Mouse (Mus musculus) gastrocnemius, postnatal 4 days (tissue): Measurements from ENCODE around the gene Abcb8. TPM values are rescaled to one million over a fixed set of nuclear protein-coding genes. Genes with fewer than 3 reads are reported as not detected.

Source experiments
- DNase-seq, 2 experiments: peaks; one replicate each; pipeline ENCODE4 v3.0.0; 2021 to 2022; ENCODE audit warnings: low spot score in 2 of 2, mixed read lengths in 2 of 2
- total RNA-seq, 2 experiments: library from RNA; stranded (reverse); gene quantifications; 2 replicates each; pipeline ENCODE4 v1.2.3; 2021

The Abcb8 gene
- total RNA-seq, 2 experiments from 2014 or later, result 48.0 to 51.9 TPM

DNA sequence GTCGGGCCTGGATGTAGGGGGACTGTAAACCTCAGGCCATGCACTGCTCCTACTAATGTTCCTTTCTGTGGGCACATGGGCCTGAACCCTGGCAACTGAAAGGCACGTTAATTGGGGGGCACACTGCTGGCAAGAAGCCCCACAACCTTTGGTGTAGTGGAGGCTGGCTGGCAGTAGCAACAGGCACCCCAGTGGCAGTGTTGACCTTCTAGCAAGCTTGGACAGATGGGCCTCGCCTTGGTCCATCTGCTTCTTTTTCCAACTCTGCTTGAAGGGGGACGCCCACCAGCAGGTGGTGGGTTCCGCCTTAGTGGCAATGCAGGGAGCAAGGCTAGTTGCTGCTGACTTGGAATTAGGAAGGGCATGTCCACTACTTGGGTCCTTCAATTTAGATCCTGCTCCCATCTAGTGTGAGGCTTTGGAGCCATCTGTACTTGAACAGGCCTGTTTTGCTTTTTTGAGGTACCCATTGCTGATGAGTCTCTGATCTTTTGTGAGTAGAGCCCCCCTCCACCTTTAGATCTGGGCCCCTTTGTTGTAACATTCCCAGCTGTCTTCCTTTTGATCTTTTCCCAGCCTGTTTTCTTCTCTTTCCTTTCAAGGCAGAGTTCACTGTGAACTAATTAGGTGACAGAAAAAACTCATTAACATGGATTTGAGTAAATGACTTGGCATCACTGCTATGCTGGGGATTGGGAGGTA lies 60.0 kb downstream of the Abcb8 start:
- no peak for DNase-seq

DNA sequence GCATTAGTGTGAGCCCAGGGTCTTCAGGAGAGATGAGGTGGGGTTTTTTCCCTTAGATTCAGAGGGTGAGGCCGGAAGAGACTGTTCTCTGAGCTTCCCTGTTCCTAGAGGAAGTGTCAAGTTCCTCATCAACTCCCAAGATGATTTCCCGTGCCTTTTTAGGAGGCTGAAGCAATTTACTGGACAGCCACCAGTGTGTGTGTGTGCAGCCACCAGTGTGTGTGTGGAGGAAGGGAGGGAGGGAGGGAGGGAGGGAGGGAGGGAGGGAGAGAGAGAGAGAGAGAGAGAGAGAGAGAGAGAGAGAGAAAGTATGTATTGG lies 60.5 kb downstream of the Abcb8 start:
- DNase-seq, result no peak

DNA sequence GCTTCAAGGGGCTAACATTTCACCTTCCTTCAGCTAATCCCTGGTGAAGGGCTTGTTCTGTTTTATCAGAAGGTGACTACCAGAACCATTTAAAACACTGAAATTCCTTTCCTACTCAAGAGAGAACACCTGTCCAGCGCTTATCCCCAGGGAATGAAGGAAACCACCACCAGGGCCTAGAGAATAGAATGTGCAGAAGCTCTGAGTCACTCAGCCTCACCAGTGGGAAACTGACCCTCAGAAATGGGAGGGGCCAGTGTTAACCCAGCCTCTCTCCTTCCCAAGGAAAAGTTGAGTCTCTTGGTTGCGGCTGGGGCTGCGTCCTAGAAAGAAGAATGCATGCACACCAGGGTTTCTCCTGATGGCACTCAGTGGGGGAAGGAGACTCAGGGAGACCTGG lies 61.6 kb downstream of the Abcb8 start:
- DNase-seq, result no peak

DNA sequence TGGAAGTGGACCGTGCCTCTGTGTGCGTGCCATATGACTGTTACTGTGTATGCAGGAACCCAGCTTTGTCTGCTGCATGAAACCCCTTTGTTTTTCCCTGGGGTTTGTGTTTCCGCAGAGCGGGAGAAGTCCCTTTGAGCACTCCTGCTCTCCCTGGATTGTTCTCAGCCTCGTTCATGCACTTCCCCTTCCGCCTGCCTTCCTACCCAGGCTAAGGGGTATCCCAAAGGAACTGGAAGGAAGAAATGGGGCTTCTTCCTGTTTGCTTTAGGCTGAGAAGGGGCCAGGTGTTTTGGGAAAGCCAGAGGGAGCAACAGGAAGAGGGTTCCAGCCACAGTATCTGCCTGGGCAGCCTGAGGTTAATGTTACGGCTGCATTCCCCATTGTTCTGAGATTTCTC lies 62.1 kb downstream of the Abcb8 start:
- DNase-seq, result no peak

Other genes starting within 250 kb of the Abcb8 start
- 1 to 10 TPM; 9.2 TPM for gene Nupl2, start 228.7 kb upstream of the Abcb8 start, total RNA-seq
- 10 to 100 TPM; 22.4 to 24.6 TPM for gene Kcnh2, start 42.1 kb upstream of the Abcb8 start, total RNA-seq
- gene Nos3, start 28.9 kb upstream of the Abcb8 start, total RNA-seq, result 10 to 100 TPM; 10.4 to 11.7 TPM
- gene Atg9b, start 1.5 kb upstream of the Abcb8 start, total RNA-seq, result under 1 TPM; 0.67 to 0.86 TPM
- gene Asic3, start 19.7 kb downstream of the Abcb8 start, total RNA-seq, result under 1 TPM; 0.22 to 0.52 TPM
- gene Cdk5, start 29.9 kb downstream of the Abcb8 start, total RNA-seq, result 10 to 100 TPM; 24.4 to 25.7 TPM
- gene Slc4a2, start 30.2 kb downstream of the Abcb8 start, total RNA-seq, result 10 to 100 TPM; 40.3 to 42.6 TPM
- gene Fastk, start 51.6 kb downstream of the Abcb8 start, total RNA-seq, result 100 to 1,000 TPM; 129 to 132 TPM
- 1 to 10 TPM; 6.7 to 7.0 TPM for gene Tmub1, start 54.2 kb downstream of the Abcb8 start, total RNA-seq
- gene Agap3, start 58.5 kb downstream of the Abcb8 start, total RNA-seq, result 10 to 100 TPM; 80.9 to 90.9 TPM
- gene Gbx1, start 133.5 kb downstream of the Abcb8 start, total RNA-seq, result under 1 TPM in 1 of 2 experiments, not detected in 1; 0.10 TPM
- 10 to 100 TPM; 32.8 to 34.8 TPM for gene Asb10, start 147.3 kb downstream of the Abcb8 start, total RNA-seq
- not detected for gene 4931409K22Rik, start 163.1 kb downstream of the Abcb8 start, total RNA-seq
- 10 to 100 TPM; 60.6 to 61.0 TPM for gene Abcf2, start 183.8 kb downstream of the Abcb8 start, total RNA-seq
- gene Chpf2, start 193.1 kb downstream of the Abcb8 start, total RNA-seq, result 10 to 100 TPM; 34.4 to 36.7 TPM
- 100 to 1,000 TPM; 131 to 137 TPM for gene Smarcd3, start 230.7 kb downstream of the Abcb8 start, total RNA-seq